Mouse (Mus musculus): ENCODE results near the gene Hoxd11. TPM values are rescaled to one million over a fixed set of nuclear protein-coding genes. Genes with fewer than 3 reads are reported as not detected.

Gene Hoxd11
- polyA plus RNA-seq, 1 experiment = not detected

GRCm38 (mm10) chr2:74731055-74731454 is 51.7 kb downstream of the Hoxd11 start:
- Histone ChIP-seq H3K4me1 (ENCODE audit: control insufficient read depth, insufficient read depth, insufficient read length, low read length) (no peaks in the 10 kb centered on the region; the same call in 1 of the 2 replicates), H3K4me3 (ENCODE audit: insufficient read depth, low read depth, low read length) (no peak overlapping the region), H3K27ac (replicated peaks; ENCODE audit: low read depth, low read length) (no peak overlapping the region)

- Histone ChIP-seq H3K27ac (replicated peaks; ENCODE audit: low read depth, low read length) (no peak overlapping the region), H3K4me3 (ENCODE audit: insufficient read depth, low read depth, low read length) (no peak overlapping the region), H3K4me1 (ENCODE audit: control insufficient read depth, insufficient read depth, insufficient read length, low read length) (no peaks in the 10 kb centered on the region)
Measured at GRCm38 (mm10) chr2:74731799-74732512, 52.6 kb downstream of the Hoxd11 start.

GRCm38 (mm10) chr2:74732513-74733316 is 53.4 kb downstream of the Hoxd11 start:
- Histone ChIP-seq H3K27ac (replicated peaks; ENCODE audit: low read depth, low read length) (no peak overlapping the region), H3K4me1 (ENCODE audit: control insufficient read depth, insufficient read depth, insufficient read length, low read length) (no peaks in the 10 kb centered on the region), H3K4me3 (ENCODE audit: insufficient read depth, low read depth, low read length) (no peak overlapping the region)

- Histone ChIP-seq H3K27ac (replicated peaks; ENCODE audit: low read depth, low read length) (no peak overlapping the region), H3K4me1 (ENCODE audit: control insufficient read depth, insufficient read depth, insufficient read length, low read length) (no peaks in the 10 kb centered on the region), H3K4me3 (ENCODE audit: insufficient read depth, low read depth, low read length) (no peak overlapping the region)
Measured at GRCm38 (mm10) chr2:74733317-74733661, 53.9 kb downstream of the Hoxd11 start.

- Histone ChIP-seq H3K4me3 (ENCODE audit: insufficient read depth, low read depth, low read length) (no peak overlapping the region), H3K4me1 (ENCODE audit: control insufficient read depth, insufficient read depth, insufficient read length, low read length) (no peaks in the 10 kb centered on the region), H3K27ac (replicated peaks; ENCODE audit: low read depth, low read length) (no peak overlapping the region)
Measured at GRCm38 (mm10) chr2:74733765-74734164, 54.4 kb downstream of the Hoxd11 start.

- Histone ChIP-seq H3K27ac (replicated peaks; ENCODE audit: low read depth, low read length) (no peak overlapping the region), H3K4me1 (ENCODE audit: control insufficient read depth, insufficient read depth, insufficient read length, low read length) (no peaks in the 10 kb centered on the region), H3K4me3 (ENCODE audit: insufficient read depth, low read depth, low read length) (no peak overlapping the region)
Measured at GRCm38 (mm10) chr2:74734451-74734850, 55.1 kb downstream of the Hoxd11 start.

GRCm38 (mm10) chr2:74734996-74735811 is 55.8 kb downstream of the Hoxd11 start:
- Histone ChIP-seq H3K27ac (replicated peaks; ENCODE audit: low read depth, low read length) (no peak overlapping the region), H3K4me1 (ENCODE audit: control insufficient read depth, insufficient read depth, insufficient read length, low read length) (no peaks in the 10 kb centered on the region), H3K4me3 (ENCODE audit: insufficient read depth, low read depth, low read length) (no peak overlapping the region)

- Histone ChIP-seq H3K27ac (replicated peaks; ENCODE audit: low read depth, low read length) (no peak overlapping the region), H3K4me3 (ENCODE audit: insufficient read depth, low read depth, low read length) (no peak overlapping the region), H3K4me1 (ENCODE audit: control insufficient read depth, insufficient read depth, insufficient read length, low read length) (no peaks in the 10 kb centered on the region)
Measured at GRCm38 (mm10) chr2:74735851-74736687, 56.7 kb downstream of the Hoxd11 start.

Other genes with a start within 250 kb of the Hoxd11 start
- gene Lnpk, start 100.1 kb upstream of the Hoxd11 start, polyA plus RNA-seq (2012; ENCODE audit: insufficient read depth, insufficient read length, missing spikeins) = 3.3 and 5.2 TPM in 2 replicates
- not detected in 2 replicates for gene Evx2, start 20.0 kb upstream of the Hoxd11 start, polyA plus RNA-seq (2012; ENCODE audit: insufficient read depth, insufficient read length, missing spikeins)
- gene Hoxd13, start 11.2 kb upstream of the Hoxd11 start, polyA plus RNA-seq (2012; ENCODE audit: insufficient read depth, insufficient read length, missing spikeins) = not detected in 2 replicates
- gene Hoxd12, start 4.5 kb upstream of the Hoxd11 start, polyA plus RNA-seq (2012; ENCODE audit: insufficient read depth, insufficient read length, missing spikeins) = not detected in 2 replicates
- not detected in 2 replicates for gene Hoxd10, start 12.4 kb downstream of the Hoxd11 start, polyA plus RNA-seq (2012; ENCODE audit: insufficient read depth, insufficient read length, missing spikeins)
- 1.9 TPM in 1 of 2 replicates, not detected in the other for gene Hoxd9, start 18.2 kb downstream of the Hoxd11 start, polyA plus RNA-seq (2012; ENCODE audit: insufficient read depth, insufficient read length, missing spikeins)
- gene Hoxd8, start 25.1 kb downstream of the Hoxd11 start, polyA plus RNA-seq (2012; ENCODE audit: insufficient read depth, insufficient read length, missing spikeins) = 7.4 and 10.4 TPM in 2 replicates
- not detected in 2 replicates for gene Hoxd3, start 32.4 kb downstream of the Hoxd11 start, polyA plus RNA-seq (2012; ENCODE audit: insufficient read depth, insufficient read length, missing spikeins)
- gene Hoxd4, start 32.4 kb downstream of the Hoxd11 start, polyA plus RNA-seq (2012; ENCODE audit: insufficient read depth, insufficient read length, missing spikeins) = 1.3 and 2.6 TPM in 2 replicates
- gene Gm28230, start 47.2 kb downstream of the Hoxd11 start, polyA plus RNA-seq (2012; ENCODE audit: insufficient read depth, insufficient read length, missing spikeins) = not detected in 2 replicates
- gene Hoxd1, start 83.4 kb downstream of the Hoxd11 start, polyA plus RNA-seq (2012; ENCODE audit: insufficient read depth, insufficient read length, missing spikeins) = not detected in 2 replicates
- gene Mtx2, start 146.2 kb downstream of the Hoxd11 start, polyA plus RNA-seq (2012; ENCODE audit: insufficient read depth, insufficient read length, missing spikeins) = 163 and 243 TPM in 2 replicates